Mouse (Mus musculus) granulocyte monocyte progenitor cell, adult 5-6 weeks (primary cell): ENCODE results near the gene Sec13. TPM values are rescaled to one million over a fixed set of nuclear protein-coding genes. Genes with fewer than 3 reads are reported as not detected.

Experiments
- ATAC-seq: replicated peaks from 2 replicates; pipeline ENCODE4 v1.8.0; 2016; ENCODE audit warnings: mild to moderate bottlenecking, moderate TSS enrichment, inconsistent platforms; ENCODE audit not compliant: poor library complexity, severe bottlenecking
- total RNA-seq, 2 experiments: library from RNA; stranded (forward) in 1 of 2; stranded (reverse) in 1 of 2; fragments of 200-712, 200-1000 nt in 1 of 2; fragments of >200 nt in 1 of 2; fragmentation: Nextera tagmentation in 1 of 2; gene quantifications; 2 replicates each; pipeline ENCODE4 v1.2.3; 2014 to 2017

The Sec13 gene
- total RNA-seq (2014; fragmentation: Nextera tagmentation): 141 and 145 TPM in 2 replicates
- 161 and 217 TPM in 2 replicates for total RNA-seq (2017)

GRCm38 (mm10) chr6:113740236-113741217, at the start of gene Sec13:
Sec13 (minus strand) TSS chr6:113740743.
- ATAC-seq: peak; percentile 98

GRCm38 (mm10) chr6:113787459-113787968, 47.0 kb upstream of the Sec13 start:
- ATAC-seq: no peak

GRCm38 (mm10) chr6:113785658-113786057, 45.1 kb upstream of the Sec13 start:
- peak; percentile 84 for ATAC-seq

GRCm38 (mm10) chr6:113778229-113778753, 37.7 kb upstream of the Sec13 start:
- no peak for ATAC-seq

DNA sequence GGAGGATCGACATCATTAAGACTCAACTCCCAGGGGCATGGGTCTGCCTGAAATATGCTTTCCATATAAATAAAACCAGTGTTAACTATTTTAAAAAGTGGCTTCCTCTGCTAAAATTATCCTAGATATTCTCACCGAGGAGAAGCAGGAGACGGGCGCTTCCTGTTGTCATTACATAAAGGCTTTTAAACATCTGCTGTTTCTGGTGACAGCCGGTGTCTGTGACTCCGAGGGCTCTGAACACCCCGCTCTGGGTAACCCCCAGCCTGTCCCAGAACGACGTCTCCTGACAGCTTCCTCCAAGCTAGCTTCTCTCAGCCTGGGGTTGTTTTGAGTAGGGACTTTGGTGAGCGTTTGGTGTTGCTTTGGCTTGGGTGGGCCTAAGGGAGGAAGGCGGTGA, 28.3 kb upstream of the Sec13 start:
- ATAC-seq: no peak

DNA sequence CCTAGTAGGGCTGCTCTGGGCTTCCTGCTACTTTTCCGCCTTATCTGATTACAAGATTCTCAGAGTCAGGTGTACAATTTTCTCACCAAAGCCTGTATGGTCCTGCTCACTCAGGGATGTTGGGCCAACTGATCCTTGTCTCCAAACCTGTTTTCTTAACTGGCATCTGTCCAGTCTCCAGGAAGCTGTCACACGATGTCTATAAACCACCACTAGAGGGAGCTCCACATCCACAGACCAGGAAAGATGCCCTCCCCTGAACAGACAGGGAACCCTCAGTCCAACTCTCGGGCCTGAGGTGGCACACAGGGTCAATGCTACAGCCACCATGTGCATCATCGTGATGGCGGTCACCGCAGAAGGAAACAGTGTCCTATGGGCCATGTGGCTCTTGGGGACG, 21.1 kb upstream of the Sec13 start:
- ATAC-seq: peak; percentile 72

- peak; percentile 69 for ATAC-seq
These were observed 8.7 kb upstream of the Sec13 start for GRCm38 (mm10) chr6:113749119-113749685.

GRCm38 (mm10) chr6:113748351-113748750, 7.8 kb upstream of the Sec13 start:
- ATAC-seq: peak; percentile 46

DNA sequence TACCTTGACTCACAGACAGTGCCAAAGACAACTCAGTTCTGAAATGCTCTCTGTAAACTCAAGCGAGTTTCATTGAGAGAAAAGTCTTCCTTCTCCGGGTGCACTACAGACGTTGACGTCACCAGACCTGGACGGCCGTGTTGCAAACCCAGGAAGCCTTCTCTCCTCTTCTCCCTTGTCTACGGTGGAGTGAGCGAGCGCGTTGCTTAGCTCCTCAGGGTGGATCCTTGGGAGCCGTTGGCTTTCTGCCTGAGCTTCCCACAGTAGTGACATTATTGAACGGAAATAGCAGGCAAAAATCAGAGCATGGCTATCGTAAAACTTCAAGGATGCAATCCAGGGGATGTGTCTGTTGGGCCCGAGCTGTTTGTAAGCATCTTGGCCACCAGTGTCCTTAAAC, 6.7 kb upstream of the Sec13 start:
- no peak for ATAC-seq

DNA sequence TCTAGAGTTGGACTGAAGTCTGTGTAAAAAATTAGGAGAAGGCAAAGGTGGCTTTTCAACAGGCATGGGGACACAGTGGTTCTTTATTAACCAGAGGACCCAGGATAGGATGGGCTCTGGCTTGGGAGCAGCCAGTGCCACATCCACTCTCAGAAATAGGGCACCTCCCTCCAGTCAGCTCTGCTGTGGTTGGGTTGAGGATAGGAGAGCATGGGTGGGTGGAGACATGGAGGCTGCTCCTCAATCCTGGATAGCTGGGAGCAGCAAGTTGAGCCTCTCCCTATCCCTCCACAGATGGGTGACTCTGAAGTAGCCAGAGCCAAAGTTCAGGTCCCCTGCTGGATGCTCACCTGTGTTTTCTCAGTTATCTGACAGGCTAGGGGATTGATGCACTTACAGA, 4.6 kb upstream of the Sec13 start:
- ATAC-seq: no peak

GRCm38 (mm10) chr6:113743111-113743510, 2.6 kb upstream of the Sec13 start:
- no peak for ATAC-seq

DNA sequence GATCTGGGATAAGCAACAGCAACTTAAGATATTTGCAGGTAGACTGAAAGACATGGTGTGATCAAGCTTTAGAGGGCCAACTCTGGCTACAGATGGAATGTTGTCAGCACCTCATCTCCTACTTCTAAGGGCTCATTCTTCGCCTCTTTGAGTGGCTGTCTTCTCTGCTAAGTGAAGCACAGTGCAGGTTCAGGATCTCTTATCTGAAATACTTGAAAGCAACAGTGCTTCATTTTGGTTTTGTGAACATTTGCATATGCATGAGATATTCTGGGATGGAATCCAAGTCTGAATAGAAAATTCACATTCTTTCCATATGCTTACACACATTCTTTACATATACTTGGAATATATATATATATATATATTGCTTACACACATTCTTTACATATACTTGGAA, 1.8 kb upstream of the Sec13 start:
- no peak for ATAC-seq

- 0 out of 2 replicates have a peak, but pooled peaks have one; percentile 34 for ATAC-seq
These were observed 882 bp upstream of the Sec13 start for GRCm38 (mm10) chr6:113741425-113741824.

DNA sequence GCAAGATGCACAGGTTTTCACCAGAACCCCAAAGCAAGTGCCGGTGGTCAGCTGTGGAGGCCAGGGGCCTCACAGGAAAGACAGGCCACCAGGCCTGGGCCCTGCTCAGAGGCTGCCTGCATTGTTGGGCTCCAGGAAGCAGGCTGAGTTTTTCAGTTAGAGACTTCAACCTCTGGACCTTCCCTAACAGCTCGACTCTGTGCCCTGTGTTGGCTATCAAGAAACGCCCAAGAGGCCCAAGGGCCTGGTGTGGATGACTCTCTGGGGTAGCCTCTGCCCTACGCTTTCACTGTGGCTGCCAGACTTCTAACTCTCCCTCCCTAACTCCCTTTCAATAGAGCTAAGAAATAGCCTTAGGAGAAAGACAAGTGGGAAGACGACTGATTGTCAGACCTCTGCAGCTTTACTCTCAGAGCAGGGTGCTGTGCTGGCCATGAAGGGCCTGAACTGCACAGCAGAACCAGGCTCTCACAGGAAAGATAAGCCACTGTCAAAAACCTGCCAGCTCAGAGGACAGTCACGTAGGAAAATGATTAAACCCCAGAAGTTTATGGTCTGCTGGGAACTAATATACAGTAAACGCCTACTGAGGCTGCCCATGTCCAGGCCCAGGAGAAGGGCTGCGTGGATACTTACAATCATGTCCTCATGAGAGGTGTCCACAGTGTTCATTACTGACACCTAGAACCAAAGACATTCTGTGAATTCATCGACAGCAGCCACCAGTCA, 3.1 kb downstream of the Sec13 start:
- ATAC-seq: no peak

DNA sequence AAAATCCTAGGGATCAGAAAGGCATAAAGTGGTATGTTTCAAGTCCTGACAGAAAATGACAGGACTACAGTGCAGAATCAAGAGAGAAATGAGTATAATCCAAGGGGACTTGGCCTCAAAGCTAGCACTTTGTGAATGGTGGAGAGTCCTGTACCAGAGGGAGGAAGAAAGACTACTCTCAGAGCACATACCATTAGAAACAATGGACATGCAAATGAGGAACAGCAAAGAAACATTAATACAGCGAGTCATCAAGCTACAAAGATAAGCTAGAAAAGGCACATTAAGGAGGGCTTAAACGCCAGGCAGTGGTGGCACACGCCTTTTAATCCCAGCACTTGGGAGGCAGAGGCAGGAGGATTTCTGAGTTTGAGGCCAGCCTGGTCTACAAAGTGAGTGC, 9.2 kb downstream of the Sec13 start:
- no peak for ATAC-seq

GRCm38 (mm10) chr6:113728181-113728580, 12.4 kb downstream of the Sec13 start:
- ATAC-seq: no peak

DNA sequence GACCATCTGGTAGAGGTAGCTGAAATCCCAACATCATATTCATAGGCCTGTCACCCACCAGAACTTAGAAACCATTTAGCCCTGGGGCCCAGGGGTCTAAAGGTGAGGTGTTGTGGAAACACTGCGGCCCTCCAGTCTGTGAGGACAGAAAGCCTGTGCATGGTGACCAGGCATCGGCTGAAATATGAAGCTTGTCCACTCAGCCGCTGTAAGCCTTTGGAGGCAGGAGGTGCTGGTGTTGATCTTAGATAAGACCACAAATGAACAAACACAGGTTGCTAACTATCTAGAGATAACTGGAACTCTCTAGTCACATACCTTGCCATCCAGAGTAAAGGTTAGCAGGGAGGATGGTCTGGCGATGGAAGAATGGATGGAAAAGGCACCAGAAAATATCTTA, 19.5 kb downstream of the Sec13 start:
- ATAC-seq: no peak

GRCm38 (mm10) chr6:113719878-113720277, 20.7 kb downstream of the Sec13 start, which contains the start of gene Ghrl:
Ghrl (minus strand) TSS chr6:113719880.
- no peak for ATAC-seq

DNA sequence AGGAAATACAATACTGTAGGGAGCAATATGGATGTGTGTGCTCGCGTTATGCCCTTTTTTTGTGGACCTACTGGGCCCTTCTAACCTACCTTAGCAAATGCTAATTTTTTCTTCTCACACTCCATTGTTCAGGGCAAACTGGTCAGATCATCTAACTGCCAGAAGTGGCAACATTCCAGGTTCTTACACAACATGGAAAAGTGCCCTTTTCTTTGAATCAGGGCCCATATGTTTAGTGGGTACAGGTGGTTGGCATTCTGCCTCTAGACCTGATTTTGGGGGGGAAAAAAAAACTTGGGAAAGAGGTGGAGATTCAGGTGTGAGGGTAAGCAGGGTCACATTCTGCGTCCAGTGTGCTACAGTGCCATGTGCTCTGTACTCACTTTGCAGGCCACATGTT, 23.0 kb downstream of the Sec13 start:
- ATAC-seq: no peak

- ATAC-seq: 0 out of 2 replicates have a peak, but pooled peaks have one; percentile 4
These were observed 25.7 kb downstream of the Sec13 start for GRCm38 (mm10) chr6:113714797-113715196.
